In the genomic region with DNA sequence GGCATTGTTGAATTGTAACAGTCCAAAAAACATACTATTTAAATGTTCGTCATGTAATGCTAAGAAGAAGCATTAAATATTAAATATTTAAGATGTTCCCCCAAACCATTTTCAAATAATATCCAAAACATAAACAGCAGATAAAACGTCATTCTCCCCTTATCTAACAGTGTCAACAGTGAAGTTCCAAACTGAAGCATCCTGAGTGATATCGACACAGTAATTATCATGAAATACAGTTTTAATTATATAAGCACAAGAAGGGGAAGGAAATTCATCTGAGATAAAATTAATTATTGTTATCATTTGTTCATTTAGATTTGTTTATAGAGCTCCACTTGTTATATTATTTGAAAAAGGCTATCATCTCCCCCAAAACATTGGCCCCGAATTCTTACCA, we compare ENCODE assay signal across 16 mouse cellular contexts.
"Had no signal": no experiment of that assay in that cellular context is flagged by ENCODE, and none has a peak within 500 bp of the region (broad histone marks: within the 10 kb centered on the region; RNA-seq: fewer than 3 reads in every experiment).

No protein-coding gene starts in this region.

- H3K27me3 ChIP-seq: neural tube, embryonic 13.5 days; neural tube, embryonic 15.5 days; stomach, embryonic 15.5 days had no signal

- H3K27ac ChIP-seq: neural tube, embryonic 13.5 days; neural tube, embryonic 15.5 days; stomach, embryonic 15.5 days; stomach, postnatal 0 days had no signal

- H3K4me1 ChIP-seq: neural tube, embryonic 13.5 days; neural tube, embryonic 15.5 days; stomach, embryonic 15.5 days had no signal

- H3K4me2 ChIP-seq: neural tube, embryonic 13.5 days; neural tube, embryonic 15.5 days; stomach, embryonic 15.5 days had no signal

- DNase-seq: retina, postnatal 1 day; right cerebral cortex, adult 18-20 months; right cerebral cortex, postnatal 14 days; right cerebral cortex, postnatal 25 days; right cerebral cortex, postnatal 4 days; spleen, adult 18-20 months; thymus, adult 18-20 months; thymus, adult 2 months; thymus, postnatal 14 days; thymus, postnatal 25 days; thymus, postnatal 36 days; thymus, postnatal 4 days had no signal

- H3K9ac ChIP-seq: neural tube, embryonic 13.5 days; neural tube, embryonic 15.5 days; stomach, embryonic 15.5 days had no signal

- H3K4me3 ChIP-seq: neural tube, embryonic 13.5 days; neural tube, embryonic 15.5 days; stomach, embryonic 15.5 days had no signal

- H3K36me3 ChIP-seq: neural tube, embryonic 13.5 days had no signal

- H3K9me3 ChIP-seq: neural tube, embryonic 13.5 days; neural tube, embryonic 15.5 days; stomach, embryonic 15.5 days had no signal
